Mouse (Mus musculus) MEL (cell line): ENCODE measurements around the gene Tlr12. TPM values are rescaled to one million over a fixed set of nuclear protein-coding genes. Genes with fewer than 3 reads are reported as not detected.

Source experiments
- DNase-seq: peaks from one replicate; pipeline ENCODE4 v3.0.0; 2011; ENCODE audit warnings: low read depth, low spot score
- H3K27ac ChIP-seq: 2 replicates; pipeline ENCODE4 v1.5.1; 2012; ENCODE audit warnings: low read depth, mild to moderate bottlenecking, control low read depth, low read length, moderate library complexity; ENCODE audit not compliant: control insufficient read depth
- H3K27me3 ChIP-seq, 2 experiments: fragments of 150-350 bp in 1 of 2; sonication (generic) in 1 of 2; 2 replicates each; pipeline ENCODE4 v1.6.1; 2012; ENCODE audit warnings: low read length in 2 of 2, mild to moderate bottlenecking in 2 of 2, improper control_type of control experiment in 1 of 2, moderate library complexity in 1 of 2; ENCODE audit not compliant: insufficient read depth in 2 of 2, control insufficient read depth in 1 of 2
- H3K36me3 ChIP-seq, 2 experiments: 2 replicates each; pipeline ENCODE4 v1.6.1; 2012 to 2014; ENCODE audit warnings: low read length in 2 of 2, improper control_type of control experiment in 1 of 2, inconsistent platforms in 1 of 2, mild to moderate bottlenecking in 1 of 2; ENCODE audit not compliant: insufficient read depth in 2 of 2, control insufficient read depth in 1 of 2
- H3K4me1 ChIP-seq, 2 experiments: fragments of 150-350 bp in 1 of 2; sonication (generic) in 1 of 2; 2 replicates each; pipeline ENCODE4 v1.6.1; 2012; ENCODE audit warnings: low read length in 2 of 2, improper control_type of control experiment in 1 of 2, mild to moderate bottlenecking in 1 of 2; ENCODE audit not compliant: insufficient read depth in 2 of 2, control insufficient read depth in 1 of 2
- H3K4me3 ChIP-seq, 2 experiments: fragments of 150-350 bp in 1 of 2; sonication (generic) in 1 of 2; 2 replicates each; pipeline ENCODE4 v1.5.1; 2012; ENCODE audit warnings: low read depth in 2 of 2, low read length in 2 of 2, mild to moderate bottlenecking in 2 of 2, moderate library complexity in 2 of 2, control low read depth in 1 of 2, improper control_type of control experiment in 1 of 2; ENCODE audit not compliant: control insufficient read depth in 1 of 2, insufficient read depth in 1 of 2
- H3K79me2 ChIP-seq: 2 replicates; pipeline ENCODE4 v1.6.1; 2012; ENCODE audit warnings: mild to moderate bottlenecking, low read length, moderate library complexity; ENCODE audit not compliant: control insufficient read depth, poor library complexity, insufficient read depth
- H3K9ac ChIP-seq: 2 replicates; pipeline ENCODE4 v1.6.1; 2012; ENCODE audit warnings: low read depth, mild to moderate bottlenecking, control low read depth, low read length, moderate library complexity; ENCODE audit not compliant: control insufficient read depth, poor library complexity, severe bottlenecking
- H3K9me3 ChIP-seq: fragments of 150-350 bp; sonication (generic); replicated peaks from 2 replicates; pipeline ENCODE4 v1.6.1; 2012; ENCODE audit warnings: mild to moderate bottlenecking, low read length, improper control_type of control experiment, moderate library complexity; ENCODE audit not compliant: insufficient read depth
- CHD1 ChIP-seq: IDR thresholded peaks from 2 replicates; pipeline ENCODE4 v1.6.1; 2012; ENCODE audit warnings: low read depth, mild to moderate bottlenecking, inconsistent platforms, low read length, improper control_type of control experiment
- CHD2 ChIP-seq: IDR thresholded peaks from 2 replicates; pipeline ENCODE4 v1.6.1; 2011; ENCODE audit warnings: low read length, improper control_type of control experiment
- CTCF ChIP-seq, 3 experiments: IDR thresholded peaks in 2 of 3; conservative IDR thresholded peaks in 1 of 3; 2 replicates each; pipeline ENCODE4 v1.5.1; 2011 to 2012; ENCODE audit warnings: low read length in 3 of 3, low read depth in 2 of 3, mild to moderate bottlenecking in 2 of 3, improper control_type of control experiment in 1 of 3, inconsistent platforms in 1 of 3, mixed read lengths in 1 of 3, moderate library complexity in 1 of 3; ENCODE audit not compliant: control insufficient read depth in 1 of 3, insufficient read depth in 1 of 3, poor library complexity in 1 of 3, severe bottlenecking in 1 of 3
- E2F4 ChIP-seq: IDR thresholded peaks from 2 replicates; pipeline ENCODE4 v1.6.1; 2011; ENCODE audit warnings: low read depth, low read length, improper control_type of control experiment, borderline replicate concordance
- EP300 ChIP-seq, 2 experiments: IDR thresholded peaks; 2 replicates each; pipeline ENCODE4 v1.6.1; 2011; ENCODE audit warnings: improper control_type of control experiment in 2 of 2, low read length in 2 of 2, low read depth in 1 of 2, mild to moderate bottlenecking in 1 of 2
- GABPA ChIP-seq: IDR thresholded peaks from 2 replicates; pipeline ENCODE4 v1.6.1; 2012; ENCODE audit warnings: low read depth, mild to moderate bottlenecking, inconsistent platforms, low read length, improper control_type of control experiment, moderate library complexity
- GATA1 ChIP-seq: IDR thresholded peaks from 2 replicates; pipeline ENCODE4 v1.6.1; 2011; ENCODE audit warnings: low read depth, low read length, improper control_type of control experiment
- HCFC1 ChIP-seq: IDR thresholded peaks from 2 replicates; pipeline ENCODE4 v1.6.1; 2012; ENCODE audit warnings: low read depth, mild to moderate bottlenecking, inconsistent platforms, low read length, improper control_type of control experiment, moderate library complexity
- JUND ChIP-seq: IDR thresholded peaks from 2 replicates; pipeline ENCODE4 v1.6.1; 2011; ENCODE audit warnings: low read depth, mild to moderate bottlenecking, improper control_type of control experiment, low read length
- KAT2A ChIP-seq: conservative IDR thresholded peaks from 2 replicates; pipeline ENCODE4 v1.6.1; 2012; ENCODE audit warnings: low read depth, low read length, improper control_type of control experiment, inconsistent platforms
- MAFK ChIP-seq: IDR thresholded peaks from 2 replicates; pipeline ENCODE4 v1.6.1; 2011; ENCODE audit warnings: low read depth, mild to moderate bottlenecking, low read length, improper control_type of control experiment, borderline replicate concordance
- MAZ ChIP-seq: IDR thresholded peaks from 2 replicates; pipeline ENCODE4 v1.6.1; 2012; ENCODE audit warnings: low read depth, mild to moderate bottlenecking, inconsistent platforms, low read length, improper control_type of control experiment
- MEF2A ChIP-seq: IDR thresholded peaks from 2 replicates; pipeline ENCODE4 v1.6.1; 2014; ENCODE audit warnings: low read depth, mild to moderate bottlenecking, inconsistent platforms, low read length, improper control_type of control experiment; ENCODE audit not compliant: poor library complexity, insufficient replicate concordance, severe bottlenecking; ENCODE audit errors: extremely low read depth
- MXI1 ChIP-seq: IDR thresholded peaks from 2 replicates; pipeline ENCODE4 v1.6.1; 2011; ENCODE audit warnings: mild to moderate bottlenecking, low read depth, low read length, improper control_type of control experiment
- MYC ChIP-seq: IDR thresholded peaks from 2 replicates; pipeline ENCODE4 v1.6.1; 2011; ENCODE audit warnings: low read depth, mild to moderate bottlenecking, low read length, improper control_type of control experiment, moderate library complexity
- NRF1 ChIP-seq: IDR thresholded peaks from 2 replicates; pipeline ENCODE4 v1.6.1; 2014; ENCODE audit warnings: low read depth, mild to moderate bottlenecking, inconsistent platforms, low read length, improper control_type of control experiment, moderate library complexity; ENCODE audit not compliant: poor library complexity, insufficient read depth, severe bottlenecking
- POLR2A ChIP-seq, 2 experiments: IDR thresholded peaks; 2 replicates each; pipeline ENCODE4 v1.6.1; 2011 to 2012; ENCODE audit warnings: low read length in 2 of 2, mild to moderate bottlenecking in 2 of 2, control low read depth in 1 of 2, improper control_type of control experiment in 1 of 2, low read depth in 1 of 2, moderate library complexity in 1 of 2; ENCODE audit not compliant: control insufficient read depth in 1 of 2, insufficient read depth in 1 of 2, poor library complexity in 1 of 2
- POLR2AphosphoS2 ChIP-seq: IDR thresholded peaks from 2 replicates; pipeline ENCODE4 v1.6.1; 2011; ENCODE audit warnings: low read length, improper control_type of control experiment
- RCOR1 ChIP-seq: IDR thresholded peaks from 2 replicates; pipeline ENCODE4 v1.6.1; 2012; ENCODE audit warnings: low read depth, mild to moderate bottlenecking, inconsistent platforms, low read length, improper control_type of control experiment
- SIN3A ChIP-seq: IDR thresholded peaks from 2 replicates; pipeline ENCODE4 v1.6.1; 2012; ENCODE audit warnings: low read length, improper control_type of control experiment, inconsistent platforms
- TCF12 ChIP-seq: IDR thresholded peaks from 2 replicates; pipeline ENCODE4 v1.6.1; 2014; ENCODE audit warnings: low read depth, mild to moderate bottlenecking, inconsistent platforms, low read length, improper control_type of control experiment, moderate library complexity
- UBTF ChIP-seq: IDR thresholded peaks from 2 replicates; pipeline ENCODE4 v1.6.1; 2012; ENCODE audit warnings: low read depth, mild to moderate bottlenecking, inconsistent platforms, low read length, improper control_type of control experiment, moderate library complexity, borderline replicate concordance; ENCODE audit not compliant: insufficient read depth
- USF2 ChIP-seq, 2 experiments: IDR thresholded peaks; 2 replicates each; pipeline ENCODE4 v1.6.1; 2011 to 2012; ENCODE audit warnings: improper control_type of control experiment in 2 of 2, low read length in 2 of 2, borderline replicate concordance in 1 of 2, inconsistent platforms in 1 of 2, low read depth in 1 of 2, mild to moderate bottlenecking in 1 of 2; ENCODE audit not compliant: insufficient read depth in 1 of 2
- ZC3H11A ChIP-seq: IDR thresholded peaks from 2 replicates; pipeline ENCODE4 v1.6.1; 2012; ENCODE audit warnings: low read depth, mild to moderate bottlenecking, inconsistent platforms, low read length, improper control_type of control experiment
- ZKSCAN1 ChIP-seq: IDR thresholded peaks from 2 replicates; pipeline ENCODE4 v1.6.1; 2012; ENCODE audit warnings: low read depth, mild to moderate bottlenecking, inconsistent platforms, low read length, improper control_type of control experiment, moderate library complexity
- ZNF384 ChIP-seq: IDR thresholded peaks from 2 replicates; pipeline ENCODE4 v1.6.1; 2012; ENCODE audit warnings: low read depth, mild to moderate bottlenecking, inconsistent platforms, low read length, improper control_type of control experiment
- polyA plus RNA-seq, 2 experiments: library from polyadenylated mRNA; stranded (reverse) in 1 of 2; unstranded in 1 of 2; fragments of >175 nt in 1 of 2; fragments of >200 nt in 1 of 2; gene quantifications; 2 replicates each; pipeline versions ENCODE4 v1.2.1 to v1.2.4; 2012; ENCODE audit warnings: low replicate concordance in 2 of 2, low read depth in 1 of 2; ENCODE audit not compliant: insufficient read length in 2 of 2, insufficient read depth in 1 of 2, missing spikeins in 1 of 2
- total RNA-seq: library from RNA; depleted of rRNA; stranded (reverse); fragments of 300-350 nt; gene quantifications from 2 replicates; pipeline ENCODE4 v1.2.3, GENCODE M21; 2012

Gene Tlr12
- total and polyA plus RNA-seq, 3 experiments, result not detected

- H3K4me1 ChIP-seq, result no peaks in the 10 kb centered on the region
- peaks cover 3 to 6% of the 10 kb centered on the region in 2 experiments; a peak in 3 of 4 replicates for H3K27me3 ChIP-seq
- H3K36me3 ChIP-seq, result no peaks in the 10 kb centered on the region
- no peaks in the 10 kb centered on the region for H3K79me2 ChIP-seq
- no peak overlapping the region for H3K27ac ChIP-seq
- H3K9ac ChIP-seq, result no peak overlapping the region
- TF ChIP-seq MAFK (no peak), ZC3H11A (no peak), POLR2AphosphoS2 (no peak), POLR2A (IDR thresholded peaks at IDR 0.05; ENCODE audit: control insufficient read depth in 1 of 2, insufficient read depth in 1 of 2, low read depth in 1 of 2, low read length in 2 of 2, poor library complexity in 1 of 2) (no peak), GATA1 (no peak), SIN3A (no peak), MXI1 (no peak), UBTF (no peak), EP300 (IDR thresholded peaks at IDR 0.05; ENCODE audit: low read depth in 1 of 2, low read length in 2 of 2) (no peak), E2F4 (no peak), GABPA (no peak), TCF12 (no peak), MAZ (no peak), HCFC1 (no peak), JUND (no peak), NRF1 (no peak)
- H3K4me3 ChIP-seq, result no peak overlapping the region
- no peaks in the 10 kb centered on the region for H3K9me3 ChIP-seq
- no peak for DNase-seq
Measured at GRCm38 (mm10) chr4:128660196-128660595, 41.8 kb upstream of the Tlr12 start.

GRCm38 (mm10) chr4:128655446-128655845, 37.0 kb upstream of the Tlr12 start:
- Histone ChIP-seq H3K36me3 (no peaks in the 10 kb centered on the region), H3K9ac (no peak overlapping the region), H3K27ac (no peak overlapping the region), H3K9me3 (no peaks in the 10 kb centered on the region), H3K27me3 (no peaks in the 10 kb centered on the region; a peak in 1 of 4 replicates), H3K4me3 (no peak overlapping the region), H3K79me2 (no peaks in the 10 kb centered on the region), H3K4me1 (no peaks in the 10 kb centered on the region)
- DNase-seq, result no peak
- TF ChIP-seq RCOR1 (no peak), HCFC1 (no peak), CHD2 (no peak), MYC (no peak), EP300 (IDR thresholded peaks at IDR 0.05; ENCODE audit: low read depth in 1 of 2, low read length in 2 of 2) (no peak), E2F4 (no peak), ZKSCAN1 (no peak), USF2 (IDR thresholded peaks at IDR 0.05; ENCODE audit: borderline replicate concordance in 1 of 2, insufficient read depth in 1 of 2, low read depth in 1 of 2, low read length in 2 of 2) (no peak), POLR2AphosphoS2 (no peak), JUND (no peak), MEF2A (no peak), CHD1 (no peak), MAZ (no peak), CTCF (IDR thresholded peaks at IDR 0.05 in 2 of 3, conservative IDR thresholded peaks at IDR 0.05 in 1 of 3; ENCODE audit: control insufficient read depth in 1 of 3, insufficient read depth in 1 of 3, low read depth in 2 of 3, low read length in 3 of 3, poor library complexity in 1 of 3, severe bottlenecking in 1 of 3) (no peak), MAFK (no peak), ZNF384 (no peak), KAT2A (no peak), GATA1 (no peak)
